Mouse (Mus musculus) liver, postnatal 0 days (tissue): ENCODE measurements around the gene Cuta.
"Not testable (repeated sequence)": the region's sequence is repeated elsewhere in the genome, so short reads cannot be mapped to it uniquely, and the experiment has no call there.

Experiments
- CTCF ChIP-seq: sonication (generic); IDR thresholded peaks from 2 replicates; pipeline ENCODE4 v1.5.1; 2016; ENCODE audit warnings: antibody characterized with exemption, low read depth
- EP300 ChIP-seq: IDR thresholded peaks from 2 replicates; pipeline ENCODE4 v1.6.1; 2016; ENCODE audit warnings: antibody characterized with exemption, low read depth, mild to moderate bottlenecking

GRCm38 (mm10) chr17:26907506-26907905, 31.9 kb downstream of the Cuta start:
- not testable (repeated sequence) for TF ChIP-seq CTCF, EP300
